Mouse (Mus musculus) lung, postnatal 0 days (tissue): Measurements from ENCODE around the gene Tmem114. TPM values are rescaled to one million over a fixed set of nuclear protein-coding genes. Genes with fewer than 3 reads are reported as not detected.

Experiments
- ATAC-seq: fragments of 200-750 bp; cut with Nextera tagmentation; 2 replicates; pipeline ENCODE4 v1.8.0; 2017; ENCODE audit warnings: moderate library complexity
- DNase-seq: peaks from one replicate; pipeline ENCODE4 v3.0.0-alpha.2; 2016; ENCODE audit warnings: low spot score
- H3K27ac ChIP-seq: fragments of 300-500 bp; sonication (generic); 2 replicates; pipeline ENCODE4 v1.5.1; 2014; ENCODE audit warnings: antibody characterized with exemption, mild to moderate bottlenecking, low read length, mixed read lengths
- H3K27me3 ChIP-seq: fragments of 300-500 bp; sonication (generic); replicated peaks from 2 replicates; pipeline ENCODE4 v1.6.1; 2014; ENCODE audit warnings: low read length, mixed read lengths; ENCODE audit not compliant: insufficient read depth
- H3K36me3 ChIP-seq: fragments of 300-500 bp; sonication (generic); 2 replicates; pipeline ENCODE4 v1.6.1; 2014; ENCODE audit warnings: low read length, mixed read lengths; ENCODE audit not compliant: insufficient read depth
- H3K4me1 ChIP-seq: fragments of 300-500 bp; sonication (generic); 2 replicates; pipeline ENCODE4 v1.6.1; 2014; ENCODE audit warnings: antibody characterized with exemption, low read depth, low read length, mixed read lengths; ENCODE audit not compliant: insufficient read depth
- H3K4me2 ChIP-seq: fragments of 300-500 bp; sonication (generic); replicated peaks from 2 replicates; pipeline ENCODE4 v1.6.1; 2014; ENCODE audit warnings: low read depth, mild to moderate bottlenecking, low read length, moderate library complexity, mixed read lengths
- H3K4me3 ChIP-seq: fragments of 300-500 bp; sonication (generic); 2 replicates; pipeline ENCODE4 v1.5.1; 2014; ENCODE audit warnings: low read depth, low read length
- H3K9ac ChIP-seq: fragments of 300-500 bp; sonication (generic); replicated peaks from 2 replicates; pipeline ENCODE4 v1.6.1; 2014; ENCODE audit warnings: low read depth, mild to moderate bottlenecking
- H3K9me3 ChIP-seq: fragments of 300-500 bp; sonication (generic); 2 replicates; pipeline ENCODE4 v1.6.1; 2016; ENCODE audit warnings: low read length, mixed read lengths
- CTCF ChIP-seq: IDR thresholded peaks from 2 replicates; pipeline ENCODE4 v1.5.1; 2016; ENCODE audit warnings: antibody characterized with exemption, mild to moderate bottlenecking
- EP300 ChIP-seq: IDR thresholded peaks from 2 replicates; pipeline ENCODE4 v1.6.1; 2016; ENCODE audit warnings: antibody characterized with exemption, mild to moderate bottlenecking, control low read depth
- WGBS: fragments of 180-500 bp; shearing (Covaris S2); extraction: QIAGEN DNeasy Blood & Tissue Kit; methylation state at CpG from one replicate; pipeline ENCODE4 v1.1.7; 2014; 5-methylcytosine and 5-hydroxymethylcytosine counted together
- polyA plus RNA-seq: library from polyadenylated mRNA; unstranded; fragments of >200 nt; fragmentation: Nextera tagmentation; extraction: Ambion mirVana; gene quantifications from 2 replicates; pipeline ENCODE4 v1.2.1, GENCODE M21; 2015

The Tmem114 gene
- polyA plus RNA-seq, 1 experiment from 2014 or later: not detected

- Histone ChIP-seq H3K36me3 (no peaks in the 10 kb centered on the region), H3K4me1 (no peaks in the 10 kb centered on the region), H3K4me2 (no peak overlapping the region), H3K4me3 (no peak overlapping the region), H3K9me3 (no peaks in the 10 kb centered on the region), H3K27me3 (no peaks in the 10 kb centered on the region), H3K27ac (no peak overlapping the region), H3K9ac (no peak overlapping the region)
- ATAC-seq: peak; percentile 8; the same call in 1 of the 2 replicates
- no peak for DNase-seq
- 31% methylated on average over 9 of the region's 9 CpGs for WGBS
- TF ChIP-seq EP300 (no peak), CTCF (no peak)
These were observed 23.6 kb downstream of the Tmem114 start for GRCm38 (mm10) chr16:8401171-8401955.

DNA sequence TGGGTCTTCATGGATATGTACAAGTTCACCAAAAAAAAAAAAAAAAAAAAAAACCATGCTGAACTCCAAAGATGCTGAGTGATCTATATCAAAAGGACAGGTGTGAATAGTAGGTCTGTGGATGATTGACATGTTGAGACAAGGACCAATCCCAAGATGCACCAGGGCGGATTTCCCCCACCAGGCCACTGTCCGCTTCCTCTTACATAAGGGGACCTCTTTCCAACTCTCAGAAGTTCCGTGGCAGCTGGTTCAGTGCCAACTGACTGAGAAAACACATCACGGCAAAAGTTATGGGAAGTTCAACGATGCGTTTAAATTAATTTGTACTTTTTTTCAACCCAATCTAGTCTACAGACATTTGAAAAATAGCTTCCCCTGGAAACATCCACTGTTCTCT is 25.1 kb downstream of the Tmem114 start:
- WGBS: 53% methylated on average over 6 of the region's 6 CpGs
- Histone ChIP-seq H3K9me3 (no peaks in the 10 kb centered on the region), H3K9ac (no peak overlapping the region), H3K4me3 (no peak overlapping the region), H3K4me2 (no peak overlapping the region), H3K4me1 (no peaks in the 10 kb centered on the region), H3K27ac (no peak overlapping the region), H3K27me3 (no peaks in the 10 kb centered on the region), H3K36me3 (no peaks in the 10 kb centered on the region)
- TF ChIP-seq EP300: no peak
- no peak for TF ChIP-seq CTCF
- DNase-seq (no peak), ATAC-seq (no peak)

- Histone ChIP-seq H3K27me3 (no peaks in the 10 kb centered on the region), H3K4me3 (no peak overlapping the region), H3K36me3 (no peaks in the 10 kb centered on the region), H3K9me3 (no peaks in the 10 kb centered on the region), H3K4me2 (no peak overlapping the region), H3K4me1 (no peaks in the 10 kb centered on the region), H3K9ac (no peak overlapping the region), H3K27ac (no peak overlapping the region)
- no peak for TF ChIP-seq EP300
- TF ChIP-seq CTCF: no peak
- DNase-seq (no peak), ATAC-seq (no peak)
These were observed 30.0 kb downstream of the Tmem114 start for GRCm38 (mm10) chr16:8394946-8395345.

DNA sequence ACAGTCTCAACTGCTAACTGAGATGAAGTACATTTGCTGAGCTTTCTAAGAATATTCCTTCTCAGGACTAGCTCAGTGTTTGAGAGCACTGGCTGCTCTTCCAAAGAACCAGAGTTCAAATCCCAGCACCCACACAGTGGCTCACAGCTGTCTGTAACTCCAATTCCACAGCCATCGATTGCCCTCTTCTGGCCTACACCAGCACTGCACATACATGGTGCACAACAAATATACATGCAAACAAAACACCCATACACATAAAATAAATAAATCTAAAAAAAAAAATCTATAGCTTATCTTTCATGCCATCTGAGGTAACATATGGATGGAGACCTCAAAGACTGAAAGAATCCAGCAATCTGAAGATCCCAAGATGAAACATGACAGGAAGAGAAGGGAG is 36.4 kb downstream of the Tmem114 start:
- H3K4me2 ChIP-seq: no peak overlapping the region
- H3K27ac ChIP-seq: no peak overlapping the region
- H3K4me3 ChIP-seq: no peak overlapping the region
- DNase-seq: no peak
- H3K4me1 ChIP-seq: no peaks in the 10 kb centered on the region
- no peaks in the 10 kb centered on the region for H3K9me3 ChIP-seq
- WGBS: 88% methylated on average over 1 of the region's 1 CpGs
- no peak for ATAC-seq
- H3K36me3 ChIP-seq: no peaks in the 10 kb centered on the region
- TF ChIP-seq CTCF: no peak
- no peak for TF ChIP-seq EP300
- H3K27me3 ChIP-seq: no peaks in the 10 kb centered on the region
- H3K9ac ChIP-seq: no peak overlapping the region

DNA sequence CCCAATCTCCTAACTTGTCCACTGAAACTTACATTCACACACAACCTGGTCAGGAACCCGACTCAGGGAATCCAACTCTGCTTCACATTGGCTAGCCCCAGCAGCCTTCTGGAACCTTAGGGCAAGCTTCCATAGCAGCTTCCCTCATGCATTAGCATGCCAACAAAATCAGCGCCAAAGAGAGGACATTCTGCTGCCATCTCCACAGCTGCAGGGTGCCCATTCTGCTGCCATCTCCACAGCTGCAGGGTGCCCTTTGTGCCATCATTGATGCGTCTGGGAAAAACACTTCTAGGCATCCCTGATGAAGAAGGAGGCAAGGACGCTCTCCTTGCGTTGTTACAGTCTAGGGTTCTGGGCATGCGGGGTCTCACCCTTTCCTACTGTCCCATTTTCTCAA is 38.5 kb downstream of the Tmem114 start:
- Histone ChIP-seq H3K9me3 (no peaks in the 10 kb centered on the region), H3K27me3 (no peaks in the 10 kb centered on the region), H3K4me1 (no peaks in the 10 kb centered on the region), H3K4me3 (no peak overlapping the region), H3K36me3 (no peaks in the 10 kb centered on the region), H3K27ac (no peak overlapping the region), H3K4me2 (no peak overlapping the region), H3K9ac (no peak overlapping the region)
- ATAC-seq (no peak), DNase-seq (no peak)
- TF ChIP-seq EP300: no peak
- no peak for TF ChIP-seq CTCF
- WGBS: 71% methylated on average over 6 of the region's 6 CpGs

DNA sequence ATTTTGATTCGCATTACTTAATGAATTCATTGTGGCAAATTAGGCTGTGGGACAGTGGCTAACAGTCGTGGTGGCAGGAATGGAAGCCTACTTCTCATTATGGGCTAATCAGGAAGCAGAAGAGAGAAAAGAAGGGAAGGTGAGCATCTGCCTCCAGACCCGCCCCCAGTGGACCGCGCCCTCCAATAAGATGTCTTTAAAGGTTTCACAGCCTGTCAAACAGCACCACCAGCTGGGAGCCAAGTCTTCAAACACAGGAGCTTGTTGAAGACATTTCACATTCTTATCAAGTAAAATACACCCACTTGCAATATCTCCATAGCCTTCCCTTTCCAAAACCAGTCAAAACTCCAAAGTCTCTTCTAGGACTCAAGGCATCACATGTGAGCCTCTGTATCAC is 39.3 kb downstream of the Tmem114 start:
- WGBS: 59% methylated on average over 5 of the region's 5 CpGs
- DNase-seq: no peak
- no peaks in the 10 kb centered on the region for H3K4me1 ChIP-seq
- no peak for ATAC-seq
- no peaks in the 10 kb centered on the region for H3K36me3 ChIP-seq
- no peak overlapping the region for H3K4me3 ChIP-seq
- TF ChIP-seq EP300 (no peak), CTCF (no peak)
- H3K27ac ChIP-seq: no peak overlapping the region
- no peak overlapping the region for H3K9ac ChIP-seq
- H3K4me2 ChIP-seq: no peak overlapping the region
- H3K9me3 ChIP-seq: no peaks in the 10 kb centered on the region
- no peaks in the 10 kb centered on the region for H3K27me3 ChIP-seq

DNA sequence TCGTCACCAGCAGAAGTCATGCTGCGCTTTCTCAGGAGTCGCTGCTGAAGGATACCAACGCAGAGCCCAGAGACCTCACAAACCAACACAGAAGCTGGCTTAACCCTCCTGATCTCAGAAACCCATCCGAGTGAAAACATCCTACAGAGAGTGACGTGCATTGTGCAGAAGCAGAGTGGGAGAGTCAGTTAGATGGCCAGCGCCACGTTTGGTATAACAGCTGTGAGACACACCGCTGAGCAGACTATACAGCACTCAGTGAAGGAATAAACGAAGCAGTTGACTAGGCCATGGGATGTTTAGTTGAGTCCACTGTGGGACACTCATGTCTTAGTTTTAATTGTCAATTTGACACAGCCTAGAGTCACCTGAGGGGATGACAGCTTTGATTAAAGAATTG is 40.2 kb downstream of the Tmem114 start:
- Histone ChIP-seq H3K4me3 (no peak overlapping the region), H3K36me3 (no peaks in the 10 kb centered on the region), H3K27ac (no peak overlapping the region), H3K9ac (no peak overlapping the region), H3K9me3 (no peaks in the 10 kb centered on the region), H3K4me2 (no peak overlapping the region), H3K27me3 (no peaks in the 10 kb centered on the region), H3K4me1 (no peaks in the 10 kb centered on the region)
- 69% methylated on average over 10 of the region's 10 CpGs for WGBS
- TF ChIP-seq EP300 (no peak), CTCF (no peak)
- DNase-seq: no peak
- no peak for ATAC-seq
